Mouse (Mus musculus): ENCODE data around the gene Kif21b.

DNA sequence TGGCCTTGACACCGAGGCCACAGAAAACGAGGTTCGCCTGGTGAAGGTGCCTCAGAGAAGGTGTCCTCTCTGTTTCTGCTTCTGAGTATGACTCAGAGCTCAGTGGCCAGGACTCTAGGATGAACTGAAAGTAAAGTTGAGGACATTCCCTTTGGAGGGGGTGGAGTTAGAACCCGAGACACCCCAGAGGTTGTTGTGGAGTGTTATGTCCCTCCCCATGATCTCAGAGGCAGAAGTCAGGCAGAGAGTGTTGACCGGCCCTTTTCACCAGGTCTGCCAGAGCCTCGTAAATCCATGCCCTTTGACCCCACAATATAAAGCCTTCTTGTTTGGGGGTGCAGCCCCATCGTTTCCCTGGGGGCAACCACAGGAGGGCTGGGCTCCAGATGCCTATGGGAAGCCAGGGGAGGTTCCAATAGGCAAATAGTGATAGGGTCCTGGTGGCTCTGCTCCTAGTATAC, 5.9 kb downstream of the Kif21b start:
- no peak for TF ChIP-seq CTCF (IDR thresholded peaks at IDR 0.05)
- no peak for TF ChIP-seq EP300 (IDR thresholded peaks at IDR 0.05)
